Mouse (Mus musculus) thymus, adult 2 months (tissue): ENCODE measurements around the gene Mtmr3.

Experiments
- CTCF ChIP-seq: fragments of 200-500 bp; IDR thresholded peaks from 2 replicates; pipeline ENCODE4 v1.5.1; 2012; ENCODE audit warnings: mild to moderate bottlenecking, control low read depth, low read length, moderate library complexity, borderline replicate concordance; ENCODE audit not compliant: control insufficient read depth, poor library complexity, insufficient read depth; ENCODE audit errors: extremely low read depth
- POLR2A ChIP-seq: fragments of 200-500 bp; IDR thresholded peaks from 2 replicates; pipeline ENCODE4 v1.6.1; 2012; ENCODE audit warnings: mild to moderate bottlenecking, low read length, control low read depth, moderate library complexity; ENCODE audit not compliant: control insufficient read depth, poor library complexity, insufficient read depth; ENCODE audit errors: extremely low read depth

GRCm38 (mm10) chr11:4577079-4577478 is 17.6 kb downstream of the Mtmr3 start:
- TF ChIP-seq POLR2A, result no peak
- TF ChIP-seq CTCF, result no peak
